ENCODE assay signal across 7 mouse cellular contexts in the genomic region with DNA sequence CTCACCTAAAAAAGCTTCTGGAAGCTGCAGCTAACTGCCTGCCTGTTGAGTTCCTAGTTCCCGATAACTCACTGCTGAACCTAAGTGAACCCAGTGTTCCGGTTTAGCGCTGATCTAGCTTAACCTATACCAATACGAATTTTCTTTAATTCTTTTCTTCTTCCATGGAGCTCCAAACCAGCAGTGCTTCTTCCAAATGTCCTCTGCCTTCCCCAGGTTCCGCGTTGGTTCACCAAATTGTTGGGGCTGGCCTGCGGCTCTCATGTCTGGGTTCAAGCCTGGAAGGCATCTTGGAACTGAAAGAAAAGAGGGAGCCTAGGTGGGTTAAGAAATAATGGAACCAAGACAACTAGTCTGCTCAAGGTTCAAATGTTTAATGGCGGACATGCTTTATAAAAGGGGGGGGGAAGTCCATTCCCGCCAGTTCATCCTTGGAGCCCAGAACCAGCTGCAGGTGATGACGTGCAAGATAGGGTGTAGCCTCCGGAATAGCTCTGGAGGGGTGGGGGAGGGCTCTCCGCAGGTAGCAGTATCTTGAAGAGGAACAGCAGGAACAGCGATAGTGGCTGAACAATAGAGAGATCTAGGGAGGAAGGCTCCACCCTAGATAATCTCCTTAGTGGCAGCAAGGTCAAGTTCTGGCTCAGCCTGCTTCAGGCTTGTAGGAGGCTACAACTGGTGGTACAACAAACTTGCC. TPM values are rescaled to one million over a fixed set of nuclear protein-coding genes. Genes with fewer than 3 reads are reported as not detected.
"Had no signal": no experiment of that assay in that cellular context is flagged by ENCODE, and none has a peak within 500 bp of the region (broad histone marks: within the 10 kb centered on the region; RNA-seq: fewer than 3 reads in every experiment).

No protein-coding gene starts in this region.

RNA-seq across cellular contexts. Expression of gene 4930524B15Rik, which starts 17.0 kb away (rescaled TPM):
- total RNA-seq: megakaryocyte, adult 5-6 weeks; megakaryocyte-erythroid progenitor cell, adult 5-6 weeks had no signal
- polyA plus RNA-seq: lung, embryonic 14.5 days; lung, embryonic 16.5 days; myocyte; neural tube, embryonic 11.5 days; small intestine, adult 2 months had no signal
